Mouse (Mus musculus): ENCODE measurements around the gene Cox10. TPM values are rescaled to one million over a fixed set of nuclear protein-coding genes. Genes with fewer than 3 reads are reported as not detected.

The Cox10 gene
- total RNA-seq, 2 experiments from 2014 or later = 22.0 to 27.4 TPM

DNA sequence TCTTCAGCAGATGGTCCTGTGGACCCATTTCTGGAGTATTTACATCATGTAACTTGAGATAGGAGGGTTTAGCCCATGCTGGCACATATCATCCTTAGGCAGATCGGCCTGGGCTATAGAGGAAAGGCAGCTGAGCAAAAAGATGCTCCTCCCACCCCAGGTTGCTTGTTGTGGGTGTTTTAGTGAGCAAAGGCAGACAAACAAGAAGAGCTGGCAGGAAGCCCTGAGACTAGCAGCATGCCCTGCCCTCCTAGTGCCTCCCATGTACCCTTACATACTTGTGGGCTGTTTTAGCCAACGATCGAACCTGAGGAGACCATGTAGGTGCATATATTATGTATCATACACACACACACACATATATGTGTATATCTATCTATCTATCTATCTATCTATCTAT lies 135.3 kb downstream of the Cox10 start:
- DNase-seq (ENCODE audit: extremely low spot score in 1 of 2, low spot score in 2 of 2) = no peak
- H3K27ac ChIP-seq = no peak overlapping the region
- intact Hi-C loops (cut with DNase I) = no loop called here
- no peak overlapping the region for H3K4me3 ChIP-seq
- no peak for TF ChIP-seq CTCF (IDR thresholded peaks at IDR 0.05)

DNA sequence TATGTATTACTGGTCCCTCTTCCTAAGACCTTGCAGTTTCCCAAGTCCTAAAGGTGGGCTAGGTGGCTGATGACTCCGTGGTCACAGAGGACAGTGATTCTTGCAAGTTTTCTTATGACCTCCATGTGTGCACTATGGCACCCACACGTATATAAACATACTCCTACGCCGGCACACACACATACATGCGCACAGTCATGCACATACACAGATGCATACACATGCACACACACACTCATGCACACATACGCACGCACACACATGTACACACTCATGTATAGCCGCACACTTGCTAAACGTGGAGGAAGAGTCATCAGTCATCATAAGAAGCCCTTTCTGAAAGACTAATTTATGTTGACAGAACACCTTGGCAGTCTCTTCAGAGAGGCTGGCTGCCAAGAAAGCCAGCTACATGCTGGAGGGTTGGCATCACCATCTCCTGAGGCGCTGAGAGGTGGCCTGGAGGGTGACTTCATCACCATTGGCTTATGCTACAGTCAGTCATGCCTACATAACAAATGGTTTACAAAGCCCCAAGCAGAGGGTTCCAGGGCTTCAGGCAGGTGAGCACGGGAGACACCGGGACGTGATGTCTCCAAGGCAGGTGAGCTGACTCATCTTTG lies 135.9 kb downstream of the Cox10 start:
- no peak for TF ChIP-seq CTCF (IDR thresholded peaks at IDR 0.05)
- H3K4me3 ChIP-seq = no peak overlapping the region
- no peak overlapping the region for H3K27ac ChIP-seq
- no peak for DNase-seq (ENCODE audit: extremely low spot score in 1 of 2, low spot score in 2 of 2)
- intact Hi-C loops (cut with DNase I) = no loop called here

DNA sequence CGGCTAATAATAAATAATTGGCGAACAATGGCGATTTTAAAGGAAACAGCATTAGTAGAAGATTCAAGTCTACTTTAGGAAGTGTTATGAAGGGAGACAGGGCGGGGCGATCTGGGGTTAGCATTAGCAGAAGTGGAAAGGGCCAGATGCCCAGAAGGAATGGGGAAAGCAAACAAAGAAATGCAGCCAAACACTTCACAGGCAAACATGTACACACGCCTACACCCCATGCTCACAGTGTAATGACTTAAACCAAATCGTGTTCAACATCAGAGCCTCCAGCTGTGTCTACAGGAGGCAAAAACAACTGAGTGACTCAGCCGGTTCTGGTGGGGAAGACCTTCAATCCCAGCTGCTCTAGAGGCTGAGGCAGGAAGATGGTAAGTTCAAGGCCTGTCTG lies 137.1 kb downstream of the Cox10 start:
- no peak overlapping the region for H3K27ac ChIP-seq
- H3K4me3 ChIP-seq = no peak overlapping the region
- no peak for TF ChIP-seq CTCF (IDR thresholded peaks at IDR 0.05)
- no peak for DNase-seq (ENCODE audit: extremely low spot score in 1 of 2, low spot score in 2 of 2)
- intact Hi-C loops (cut with DNase I) = no loop called here

DNA sequence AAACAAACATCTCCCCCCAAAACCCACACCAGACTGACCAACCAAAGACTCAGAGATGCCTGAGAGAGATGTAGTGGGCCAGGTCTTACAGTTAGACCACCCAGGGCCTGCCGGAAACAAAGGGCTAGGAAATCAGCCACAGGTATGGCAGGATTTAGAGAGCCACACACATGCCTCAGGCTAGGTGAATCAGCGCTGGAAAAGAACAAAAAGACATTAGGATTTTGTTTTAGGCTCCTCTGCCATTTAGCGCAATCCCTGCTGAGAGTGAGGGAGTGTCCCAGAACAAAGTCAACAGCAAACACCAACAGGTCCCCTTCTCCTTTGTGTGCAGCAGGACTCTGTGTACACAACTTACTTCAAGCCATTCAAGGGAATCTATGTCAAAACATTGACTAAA lies 142.6 kb downstream of the Cox10 start:
- no peak for TF ChIP-seq CTCF (IDR thresholded peaks at IDR 0.05)
- intact Hi-C loops (cut with DNase I) = no loop called here
- DNase-seq (ENCODE audit: extremely low spot score in 1 of 2, low spot score in 2 of 2) = no peak
- Histone ChIP-seq H3K4me3 (no peak overlapping the region), H3K27ac (no peak overlapping the region)

DNA sequence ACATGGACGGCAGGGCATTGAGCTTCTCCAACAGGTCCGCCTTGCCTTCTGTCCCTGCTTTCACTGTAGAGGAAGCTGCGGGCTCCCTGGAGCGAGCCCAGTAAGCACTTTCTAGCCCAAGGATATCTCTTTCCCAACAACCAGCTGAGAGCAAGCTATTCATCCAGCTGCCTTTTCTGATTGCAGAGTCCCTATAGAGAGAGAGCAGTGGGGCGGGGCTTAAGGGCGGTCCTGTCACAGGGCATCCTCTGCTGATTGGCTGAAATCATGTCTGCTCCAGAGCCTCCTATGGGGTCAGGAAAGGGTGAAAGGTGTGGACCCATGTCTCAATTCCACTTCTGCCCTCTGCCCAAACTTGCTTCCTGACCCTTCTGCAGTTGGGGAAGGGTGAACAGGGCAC lies 152.4 kb downstream of the Cox10 start:
- Histone ChIP-seq H3K4me3 (no peak overlapping the region), H3K27ac (no peak overlapping the region)
- no peak for DNase-seq (ENCODE audit: extremely low spot score in 1 of 2, low spot score in 2 of 2)
- intact Hi-C loops (cut with DNase I) = no loop called here
- no peak for TF ChIP-seq CTCF (IDR thresholded peaks at IDR 0.05)

DNA sequence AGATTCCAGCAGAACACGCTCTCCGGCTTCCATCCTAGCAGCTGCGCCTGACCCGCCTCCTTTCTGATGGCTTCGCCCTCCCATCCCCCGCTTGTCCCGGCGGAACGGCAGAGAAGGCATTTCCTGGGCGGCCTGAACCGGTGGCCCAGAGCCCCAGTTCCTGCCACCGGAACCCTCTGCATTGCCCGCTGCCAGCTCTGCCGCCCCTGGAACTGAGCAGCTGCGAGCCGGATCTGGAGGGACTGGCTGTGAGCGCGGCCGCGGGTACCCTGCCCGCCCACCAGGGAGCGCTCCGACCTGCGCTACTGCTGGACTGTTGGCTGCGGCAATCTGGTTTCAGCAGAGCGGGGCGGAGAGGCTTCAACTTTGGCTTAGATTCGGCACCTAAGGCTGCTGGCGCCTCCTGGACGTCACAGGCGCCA lies 154.1 kb downstream of the Cox10 start:
- peak; percentile 82 for TF ChIP-seq CTCF (IDR thresholded peaks at IDR 0.05)
- intact Hi-C loops (cut with DNase I) = no loop called here
- Histone ChIP-seq H3K27ac (no peak overlapping the region), H3K4me3 (peak overlapping the region; percentile 34)
- DNase-seq (ENCODE audit: extremely low spot score in 1 of 2, low spot score in 2 of 2) = peak; percentile 68 to 79

DNA sequence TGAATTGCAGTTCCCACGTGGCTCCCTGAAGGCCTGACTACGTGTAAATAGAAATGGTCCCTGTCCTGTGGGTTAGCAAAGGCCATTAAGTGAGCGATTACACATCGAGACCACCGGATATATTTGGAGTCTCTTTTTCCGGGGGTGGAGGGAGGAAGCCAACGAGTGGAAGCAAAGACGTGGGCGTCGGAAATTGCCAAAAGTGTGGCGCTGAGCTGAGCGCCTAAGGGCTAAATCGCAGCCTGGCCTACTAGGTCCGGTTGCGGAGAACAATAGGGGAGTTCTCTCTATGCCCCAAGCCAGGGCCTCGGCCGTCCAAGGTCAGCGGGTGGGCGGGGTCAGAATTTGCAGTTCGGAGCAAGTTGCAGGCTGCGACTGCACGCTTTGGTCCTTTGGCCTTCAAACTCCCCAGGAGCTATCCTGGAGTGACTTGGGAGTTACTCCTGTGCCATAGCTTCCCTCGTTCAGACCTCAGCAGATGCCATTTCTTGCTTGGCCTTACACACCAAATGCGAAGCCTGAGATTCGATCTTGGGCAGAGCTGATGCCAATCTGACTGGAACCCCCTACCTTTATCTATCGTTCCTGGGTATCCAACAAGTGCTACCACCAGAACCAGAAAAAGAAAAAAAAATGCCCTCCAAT lies 154.9 kb downstream of the Cox10 start:
- intact Hi-C loops (cut with DNase I) = loop anchor here (5.0 kb wide), 4 partner anchors 303 to 1043 kb away; no protein-coding TSS in a partner anchor
- H3K4me3 ChIP-seq = no peak overlapping the region
- no peak for DNase-seq (ENCODE audit: extremely low spot score in 1 of 2, low spot score in 2 of 2)
- no peak for TF ChIP-seq CTCF (IDR thresholded peaks at IDR 0.05)
- H3K27ac ChIP-seq = no peak overlapping the region

DNA sequence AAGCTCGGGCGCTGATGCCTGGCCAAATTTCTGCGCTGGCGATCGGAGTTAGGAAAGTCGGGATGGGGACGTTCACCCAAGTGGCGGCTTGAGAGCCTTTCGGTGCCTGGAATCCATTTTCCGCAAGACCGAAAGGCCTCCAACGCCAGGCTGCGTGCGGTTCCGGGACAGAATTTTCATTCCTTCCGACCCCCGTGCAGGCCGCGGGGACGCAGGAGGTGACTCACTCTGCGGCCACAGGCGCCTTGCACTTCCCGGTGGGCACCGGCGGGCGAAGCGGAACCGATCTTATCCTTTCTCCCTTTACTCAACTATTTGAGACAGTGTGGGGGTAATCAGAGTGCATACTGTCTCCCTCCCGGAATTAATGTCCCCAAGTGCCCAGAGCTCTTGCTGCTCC lies 155.9 kb downstream of the Cox10 start:
- DNase-seq (ENCODE audit: extremely low spot score in 1 of 2, low spot score in 2 of 2) = no peak
- H3K27ac ChIP-seq = no peak overlapping the region
- H3K4me3 ChIP-seq = no peak overlapping the region; the same call in 1 of the 2 replicates
- TF ChIP-seq CTCF (IDR thresholded peaks at IDR 0.05) = no peak
- intact Hi-C loops (cut with DNase I) = loop anchor here (2.0 to 5.0 kb wide), 5 partner anchors 155 to 1044 kb away; partner anchors contain the start of gene Cox10

DNA sequence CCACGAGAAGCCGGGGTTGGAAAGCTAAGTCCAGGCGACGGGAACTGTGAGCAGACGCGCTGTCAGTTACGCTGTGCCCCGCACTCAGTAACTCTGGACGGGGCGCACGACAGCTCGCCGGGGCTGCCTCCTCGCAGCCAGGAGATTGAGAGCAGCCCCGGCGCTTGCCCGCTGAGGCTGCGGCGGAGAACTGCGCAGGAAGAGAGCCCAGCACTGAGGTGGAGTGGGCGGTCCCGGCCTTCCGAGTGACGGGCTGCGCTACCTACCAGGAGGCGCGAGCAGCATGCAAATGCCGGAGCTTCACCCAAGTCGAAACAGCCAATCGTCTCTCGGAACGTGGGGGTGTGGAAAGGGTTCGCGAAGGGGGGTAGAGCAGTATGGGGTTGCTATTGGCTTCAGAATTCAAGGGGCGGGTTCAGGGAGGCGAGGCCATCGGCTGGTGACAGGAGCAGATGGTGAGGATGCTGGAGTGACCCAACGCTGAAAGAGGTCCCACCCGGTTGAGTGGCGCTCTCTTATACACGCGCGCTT lies 157.1 kb downstream of the Cox10 start, which contains the start of gene Hs3st3b1:
Hs3st3b1 (minus strand) TSS at position 200 of the 531 bp plus-strand sequence.
- intact Hi-C loops (cut with DNase I) = loop anchor here (2.0 to 5.0 kb wide), 5 partner anchors 157 to 1045 kb away; partner anchors contain the start of gene Cox10
- H3K4me3 ChIP-seq = peak within 1 kb of the TSS; percentile 43
- no peak for TF ChIP-seq CTCF (IDR thresholded peaks at IDR 0.05)
- H3K27ac ChIP-seq = no peak within 1 kb of the TSS
- DNase-seq (ENCODE audit: extremely low spot score in 1 of 2, low spot score in 2 of 2) = peak; percentile 78 to 86

DNA sequence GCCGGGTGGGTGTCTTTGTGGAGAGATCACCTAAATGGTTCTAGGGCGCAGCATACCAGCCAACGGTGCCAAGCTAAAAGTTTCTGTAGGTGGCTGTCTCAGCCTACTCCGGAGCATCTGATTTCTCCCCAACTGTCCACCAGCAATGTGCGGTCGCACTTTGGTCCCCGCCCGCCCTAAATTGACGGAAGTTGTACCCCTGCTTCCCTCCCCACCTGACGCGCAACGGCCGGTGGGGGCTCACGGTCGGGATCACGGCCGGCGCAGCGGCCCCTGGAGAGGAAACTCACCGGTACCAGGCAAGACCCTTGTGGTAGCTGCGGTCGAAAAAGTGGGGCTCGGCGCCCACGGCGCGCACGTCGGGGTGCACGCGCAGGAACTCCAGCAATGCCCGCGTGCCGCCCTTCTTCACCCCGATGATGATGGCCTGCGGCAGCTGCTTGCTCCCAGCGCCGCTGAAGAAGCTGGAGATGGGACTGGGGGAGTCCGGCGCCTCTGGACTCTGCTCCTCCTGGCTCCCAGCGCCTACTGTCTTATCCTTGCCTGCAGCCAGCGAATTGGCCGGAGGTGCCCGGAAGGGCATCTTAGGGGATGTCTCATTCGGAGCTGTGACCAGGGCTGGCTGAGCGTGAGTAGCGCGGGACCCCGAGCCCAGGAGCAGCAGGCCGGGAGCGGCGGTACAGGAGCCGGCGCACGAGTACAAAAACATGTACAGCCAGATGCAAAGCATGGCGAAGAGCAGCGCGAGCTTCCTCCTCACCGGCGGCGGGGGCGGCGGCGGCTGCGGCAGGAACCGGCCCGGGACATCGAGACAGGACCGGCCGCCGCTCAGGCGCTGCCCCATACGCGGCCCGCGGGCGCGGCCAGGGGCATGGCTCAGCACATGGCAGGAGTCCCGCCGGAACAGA lies 158.0 kb downstream of the Cox10 start:
- Histone ChIP-seq H3K4me3 (peak overlapping the region; percentile 43), H3K27ac (no peak overlapping the region)
- TF ChIP-seq CTCF (IDR thresholded peaks at IDR 0.05) = no peak
- intact Hi-C loops (cut with DNase I) = loop anchor here (2.0 to 5.0 kb wide), 5 partner anchors 306 to 1046 kb away; partner anchors contain the start of gene F930015N05Rik
- DNase-seq (ENCODE audit: extremely low spot score in 1 of 2, low spot score in 2 of 2) = no peak

DNA sequence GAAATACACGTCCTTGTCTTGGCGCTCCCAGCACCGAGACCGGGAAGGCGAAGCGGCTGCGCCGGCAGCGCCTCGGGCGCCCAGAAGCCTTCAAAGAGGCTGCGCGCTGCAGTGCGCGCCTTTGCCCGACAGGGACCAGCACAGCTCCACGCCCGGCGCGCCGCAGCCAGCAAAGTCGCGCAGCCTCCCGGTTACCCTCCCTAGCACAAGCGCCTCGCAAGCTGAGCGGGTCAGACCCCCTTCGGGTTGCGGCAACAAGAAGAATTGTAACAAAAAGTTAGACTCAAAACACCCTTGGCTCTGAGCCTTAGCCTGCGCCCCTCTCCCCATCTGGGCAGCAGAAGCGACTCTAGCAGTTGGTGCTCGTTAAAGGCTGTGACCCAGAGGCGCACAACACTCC lies 158.7 kb downstream of the Cox10 start:
- no peak overlapping the region for H3K27ac ChIP-seq
- intact Hi-C loops (cut with DNase I) = loop anchor here (2.0 to 5.0 kb wide), 5 partner anchors 307 to 1047 kb away; partner anchors contain the start of gene F930015N05Rik
- H3K4me3 ChIP-seq = peak overlapping the region; percentile 43
- TF ChIP-seq CTCF (IDR thresholded peaks at IDR 0.05) = peak; percentile 91
- DNase-seq (ENCODE audit: extremely low spot score in 1 of 2, low spot score in 2 of 2) = peak; percentile 74 to 78

Data from left cerebral cortex, adult 2 months (tissue).